Mouse (Mus musculus): ENCODE results near the gene Ptprj. TPM values are rescaled to one million over a fixed set of nuclear protein-coding genes. Genes with fewer than 3 reads are reported as not detected.

Gene Ptprj
- polyA plus RNA-seq, 1 experiment from 2014 or later, result 2.9 TPM

GRCm38 (mm10) chr2:90532095-90532494 lies 48.4 kb downstream of the Ptprj start:
- no peaks in the 10 kb centered on the region for H3K9me3 ChIP-seq (ENCODE audit: control insufficient read depth, low read length)

DNA sequence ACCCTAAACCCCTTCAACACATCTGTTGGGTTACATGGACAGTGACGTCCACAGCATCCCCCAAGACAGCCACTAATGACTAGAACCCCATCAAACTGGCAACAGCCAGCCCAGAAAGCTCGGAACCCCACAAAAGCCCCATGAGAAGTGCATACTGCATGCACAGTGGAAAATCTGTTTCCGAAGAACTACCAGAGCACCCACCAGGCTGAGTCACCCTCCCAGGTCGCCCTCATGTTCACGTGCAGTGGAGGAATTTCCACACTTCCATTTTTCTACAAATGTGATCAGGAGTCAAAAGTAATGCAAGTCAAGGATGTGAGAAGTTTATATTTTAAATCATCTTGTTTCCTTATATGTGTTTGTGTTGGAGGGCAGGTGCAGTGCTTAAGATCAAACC lies 52.3 kb downstream of the Ptprj start:
- H3K27me3 ChIP-seq (ENCODE audit: control insufficient read depth, insufficient read depth, low read length), result no peaks in the 10 kb centered on the region
- WGBS, result 94% methylated on average over 5 of the region's 5 CpGs
- H3K9ac ChIP-seq (ENCODE audit: low read depth, low read length), result no peak overlapping the region
- no peak overlapping the region for H3K27ac ChIP-seq (ENCODE audit: low read depth, low read length)
- no peaks in the 10 kb centered on the region for H3K36me3 ChIP-seq (ENCODE audit: control insufficient read depth, insufficient read depth, low read length)
- ATAC-seq (ENCODE audit: low FRiP score) (no peak), DNase-seq (ENCODE audit: low spot score) (no peak)
- no peaks in the 10 kb centered on the region for H3K9me3 ChIP-seq (ENCODE audit: control insufficient read depth, low read length)
- H3K4me3 ChIP-seq (ENCODE audit: low read depth, low read length), result no peak overlapping the region
- no peak overlapping the region for H3K4me2 ChIP-seq (replicated peaks; ENCODE audit: low read depth, low read length)
- no peaks in the 10 kb centered on the region for H3K4me1 ChIP-seq (replicated peaks; ENCODE audit: control insufficient read depth, insufficient read depth, low read length)

More at GRCm38 (mm10) chr2:90532095-90532494, 48.4 kb downstream of the Ptprj start:
- Histone ChIP-seq H3K9ac (ENCODE audit: low read depth, low read length) (no peak overlapping the region), H3K36me3 (ENCODE audit: control insufficient read depth, insufficient read depth, low read length) (no peaks in the 10 kb centered on the region), H3K27ac (ENCODE audit: low read depth, low read length) (no peak overlapping the region), H3K27me3 (ENCODE audit: control insufficient read depth, insufficient read depth, low read length) (no peaks in the 10 kb centered on the region), H3K4me3 (ENCODE audit: low read depth, low read length) (no peak overlapping the region), H3K4me1 (replicated peaks; ENCODE audit: control insufficient read depth, insufficient read depth, low read length) (no peaks in the 10 kb centered on the region), H3K4me2 (replicated peaks; ENCODE audit: low read depth, low read length) (no peak overlapping the region)
- WGBS, result 88% methylated on average over 5 of the region's 5 CpGs
- ATAC-seq (ENCODE audit: low FRiP score), result no peak
- DNase-seq (ENCODE audit: low spot score), result no peak

- Histone ChIP-seq H3K4me3 (ENCODE audit: low read depth, low read length) (no peak overlapping the region), H3K27ac (ENCODE audit: low read depth, low read length) (no peak overlapping the region), H3K4me2 (replicated peaks; ENCODE audit: low read depth, low read length) (no peak overlapping the region), H3K27me3 (ENCODE audit: control insufficient read depth, insufficient read depth, low read length) (no peaks in the 10 kb centered on the region), H3K4me1 (replicated peaks; ENCODE audit: control insufficient read depth, insufficient read depth, low read length) (no peaks in the 10 kb centered on the region), H3K9ac (ENCODE audit: low read depth, low read length) (no peak overlapping the region), H3K36me3 (ENCODE audit: control insufficient read depth, insufficient read depth, low read length) (no peaks in the 10 kb centered on the region), H3K9me3 (ENCODE audit: control insufficient read depth, low read length) (no peaks in the 10 kb centered on the region)
- 36% methylated on average over 6 of the region's 6 CpGs for WGBS
- DNase-seq (ENCODE audit: low spot score) (peak; percentile 8), ATAC-seq (ENCODE audit: low FRiP score) (no peak)
These were observed 53.5 kb downstream of the Ptprj start for GRCm38 (mm10) chr2:90526971-90527370.

- DNase-seq (ENCODE audit: low spot score) (peak; percentile 35), ATAC-seq (ENCODE audit: low FRiP score) (no peak)
- Histone ChIP-seq H3K27me3 (ENCODE audit: control insufficient read depth, insufficient read depth, low read length) (no peaks in the 10 kb centered on the region), H3K4me2 (replicated peaks; ENCODE audit: low read depth, low read length) (no peak overlapping the region), H3K9ac (ENCODE audit: low read depth, low read length) (no peak overlapping the region), H3K4me3 (ENCODE audit: low read depth, low read length) (no peak overlapping the region), H3K9me3 (ENCODE audit: control insufficient read depth, low read length) (no peaks in the 10 kb centered on the region), H3K36me3 (ENCODE audit: control insufficient read depth, insufficient read depth, low read length) (no peaks in the 10 kb centered on the region), H3K27ac (ENCODE audit: low read depth, low read length) (no peak overlapping the region), H3K4me1 (replicated peaks; ENCODE audit: control insufficient read depth, insufficient read depth, low read length) (no peaks in the 10 kb centered on the region)
- WGBS, result 31% methylated on average over 6 of the region's 6 CpGs
These were observed 53.9 kb downstream of the Ptprj start for GRCm38 (mm10) chr2:90526564-90526963.

GRCm38 (mm10) chr2:90525807-90526206 lies 54.6 kb downstream of the Ptprj start:
- H3K27ac ChIP-seq (ENCODE audit: low read depth, low read length), result no peak overlapping the region
- H3K4me2 ChIP-seq (replicated peaks; ENCODE audit: low read depth, low read length), result no peak overlapping the region
- no peak overlapping the region for H3K9ac ChIP-seq (ENCODE audit: low read depth, low read length)
- 92% methylated on average over 14 of the region's 14 CpGs for WGBS
- DNase-seq (ENCODE audit: low spot score) (no peak), ATAC-seq (ENCODE audit: low FRiP score) (no peak)
- H3K9me3 ChIP-seq (ENCODE audit: control insufficient read depth, low read length), result no peaks in the 10 kb centered on the region
- H3K4me1 ChIP-seq (replicated peaks; ENCODE audit: control insufficient read depth, insufficient read depth, low read length), result no peaks in the 10 kb centered on the region
- no peak overlapping the region for H3K4me3 ChIP-seq (ENCODE audit: low read depth, low read length)
- no peaks in the 10 kb centered on the region for H3K27me3 ChIP-seq (ENCODE audit: control insufficient read depth, insufficient read depth, low read length)
- no peaks in the 10 kb centered on the region for H3K36me3 ChIP-seq (ENCODE audit: control insufficient read depth, insufficient read depth, low read length)

GRCm38 (mm10) chr2:90522455-90522854 lies 58.0 kb downstream of the Ptprj start:
- no peak for ATAC-seq (ENCODE audit: low FRiP score)
- H3K36me3 ChIP-seq (ENCODE audit: control insufficient read depth, insufficient read depth, low read length), result no peaks in the 10 kb centered on the region
- H3K4me1 ChIP-seq (replicated peaks; ENCODE audit: control insufficient read depth, insufficient read depth, low read length), result no peaks in the 10 kb centered on the region
- 94% methylated on average over 6 of the region's 6 CpGs for WGBS
- H3K27me3 ChIP-seq (ENCODE audit: control insufficient read depth, insufficient read depth, low read length), result no peaks in the 10 kb centered on the region
- H3K9me3 ChIP-seq (ENCODE audit: control insufficient read depth, low read length), result no peaks in the 10 kb centered on the region
- no peak overlapping the region for H3K4me2 ChIP-seq (replicated peaks; ENCODE audit: low read depth, low read length)
- no peak overlapping the region for H3K27ac ChIP-seq (ENCODE audit: low read depth, low read length)
- no peak for DNase-seq (ENCODE audit: low spot score)
- H3K9ac ChIP-seq (ENCODE audit: low read depth, low read length), result no peak overlapping the region
- no peak overlapping the region for H3K4me3 ChIP-seq (ENCODE audit: low read depth, low read length)

DNA sequence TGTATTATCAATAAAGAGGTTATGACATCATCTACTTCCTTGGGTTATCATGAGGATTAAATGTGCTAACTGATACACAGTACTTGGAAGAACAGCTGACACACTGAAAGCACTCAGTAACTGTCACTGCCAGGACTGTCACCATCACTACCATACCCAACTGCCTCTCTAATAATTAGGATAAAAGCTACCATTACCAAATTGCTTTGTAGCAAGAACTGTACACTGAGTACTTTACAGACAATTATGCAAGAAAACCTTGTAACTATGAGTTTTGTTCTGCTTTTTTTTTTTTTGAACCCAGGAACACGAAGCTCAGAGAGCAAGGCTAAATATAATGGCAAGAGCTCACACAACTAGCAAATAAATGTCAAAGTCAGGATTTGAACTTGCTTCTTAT lies 58.5 kb downstream of the Ptprj start:
- Histone ChIP-seq H3K36me3 (ENCODE audit: control insufficient read depth, insufficient read depth, low read length) (no peaks in the 10 kb centered on the region), H3K9me3 (ENCODE audit: control insufficient read depth, low read length) (no peaks in the 10 kb centered on the region), H3K27me3 (ENCODE audit: control insufficient read depth, insufficient read depth, low read length) (no peaks in the 10 kb centered on the region), H3K9ac (ENCODE audit: low read depth, low read length) (no peak overlapping the region), H3K27ac (ENCODE audit: low read depth, low read length) (no peak overlapping the region), H3K4me1 (replicated peaks; ENCODE audit: control insufficient read depth, insufficient read depth, low read length) (no peaks in the 10 kb centered on the region), H3K4me3 (ENCODE audit: low read depth, low read length) (no peak overlapping the region), H3K4me2 (replicated peaks; ENCODE audit: low read depth, low read length) (no peak overlapping the region)
- ATAC-seq (ENCODE audit: low FRiP score) (no peak), DNase-seq (ENCODE audit: low spot score) (no peak)
- WGBS, result 84% methylated on average over 1 of the region's 1 CpGs

DNA sequence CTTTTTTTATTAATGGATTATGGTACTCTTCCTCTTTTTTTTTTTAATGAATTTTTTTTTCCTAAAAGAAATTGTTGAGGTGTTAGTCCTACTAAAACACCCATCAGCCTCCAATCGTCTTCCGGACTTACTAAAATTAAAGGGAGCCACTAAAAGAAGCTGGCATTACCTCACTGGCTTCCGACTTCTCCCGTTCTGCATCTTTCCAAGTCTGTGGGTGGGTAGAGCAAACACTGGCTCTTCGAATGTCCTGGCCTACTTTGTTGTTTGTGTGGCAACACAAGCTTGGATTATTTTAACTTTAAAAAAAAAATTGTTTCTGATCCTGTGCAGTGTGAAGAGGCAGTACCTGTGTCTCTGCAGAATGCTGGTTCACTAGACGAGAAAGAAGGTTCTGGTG lies 62.2 kb downstream of the Ptprj start:
- Histone ChIP-seq H3K27ac (ENCODE audit: low read depth, low read length) (no peak overlapping the region), H3K36me3 (ENCODE audit: control insufficient read depth, insufficient read depth, low read length) (no peaks in the 10 kb centered on the region), H3K9me3 (ENCODE audit: control insufficient read depth, low read length) (no peaks in the 10 kb centered on the region), H3K27me3 (ENCODE audit: control insufficient read depth, insufficient read depth, low read length) (no peaks in the 10 kb centered on the region), H3K4me3 (ENCODE audit: low read depth, low read length) (no peak overlapping the region), H3K9ac (ENCODE audit: low read depth, low read length) (no peak overlapping the region), H3K4me2 (replicated peaks; ENCODE audit: low read depth, low read length) (no peak overlapping the region), H3K4me1 (replicated peaks; ENCODE audit: control insufficient read depth, insufficient read depth, low read length) (no peaks in the 10 kb centered on the region)
- WGBS, result 89% methylated on average over 6 of the region's 6 CpGs
- ATAC-seq (ENCODE audit: low FRiP score) (no peak), DNase-seq (ENCODE audit: low spot score) (no peak)

DNA sequence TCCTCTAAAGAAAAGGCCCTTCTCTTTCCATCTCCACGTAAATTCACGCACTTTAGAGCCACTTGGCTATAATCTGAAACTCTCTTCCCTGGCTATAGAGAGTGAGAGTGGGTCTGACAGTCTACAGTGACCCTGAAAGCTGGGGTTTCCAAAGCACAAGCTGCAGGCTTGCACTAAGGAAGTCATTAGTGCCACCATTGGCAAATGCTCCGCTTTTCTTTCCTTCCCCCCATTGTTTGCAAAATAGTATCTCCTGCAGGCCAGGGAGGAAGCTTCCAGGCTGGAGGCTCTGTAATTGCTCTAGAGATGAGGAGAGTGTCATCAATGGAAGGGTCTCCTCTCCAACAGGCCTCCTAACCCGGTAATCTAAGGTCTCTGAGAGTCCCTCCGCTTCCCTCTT lies 65.5 kb downstream of the Ptprj start:
- no peaks in the 10 kb centered on the region for H3K27me3 ChIP-seq (ENCODE audit: control insufficient read depth, insufficient read depth, low read length)
- H3K4me2 ChIP-seq (replicated peaks; ENCODE audit: low read depth, low read length), result no peak overlapping the region
- no peak overlapping the region for H3K27ac ChIP-seq (ENCODE audit: low read depth, low read length)
- ATAC-seq (ENCODE audit: low FRiP score) (no peak), DNase-seq (ENCODE audit: low spot score) (no peak)
- H3K36me3 ChIP-seq (ENCODE audit: control insufficient read depth, insufficient read depth, low read length), result no peaks in the 10 kb centered on the region
- H3K4me3 ChIP-seq (ENCODE audit: low read depth, low read length), result no peak overlapping the region
- 82% methylated on average over 5 of the region's 5 CpGs for WGBS
- no peaks in the 10 kb centered on the region for H3K9me3 ChIP-seq (ENCODE audit: control insufficient read depth, low read length)
- no peaks in the 10 kb centered on the region for H3K4me1 ChIP-seq (replicated peaks; ENCODE audit: control insufficient read depth, insufficient read depth, low read length)
- no peak overlapping the region for H3K9ac ChIP-seq (ENCODE audit: low read depth, low read length)

All from hindbrain, embryonic 11.5 days (tissue).